Mouse (Mus musculus) lung, postnatal 0 days (tissue): ENCODE results near the gene Cgrrf1. TPM values are rescaled to one million over a fixed set of nuclear protein-coding genes. Genes with fewer than 3 reads are reported as not detected.

Experiments used
- ATAC-seq: fragments of 200-750 bp; cut with Nextera tagmentation; 2 replicates; pipeline ENCODE4 v1.8.0; 2017; ENCODE audit warnings: moderate library complexity
- DNase-seq: peaks from one replicate; pipeline ENCODE4 v3.0.0-alpha.2; 2016; ENCODE audit warnings: low spot score
- H3K27ac ChIP-seq: fragments of 300-500 bp; sonication (generic); 2 replicates; pipeline ENCODE4 v1.5.1; 2014; ENCODE audit warnings: antibody characterized with exemption, mild to moderate bottlenecking, low read length, mixed read lengths
- H3K27me3 ChIP-seq: fragments of 300-500 bp; sonication (generic); replicated peaks from 2 replicates; pipeline ENCODE4 v1.6.1; 2014; ENCODE audit warnings: low read length, mixed read lengths; ENCODE audit not compliant: insufficient read depth
- H3K36me3 ChIP-seq: fragments of 300-500 bp; sonication (generic); 2 replicates; pipeline ENCODE4 v1.6.1; 2014; ENCODE audit warnings: low read length, mixed read lengths; ENCODE audit not compliant: insufficient read depth
- H3K4me1 ChIP-seq: fragments of 300-500 bp; sonication (generic); 2 replicates; pipeline ENCODE4 v1.6.1; 2014; ENCODE audit warnings: antibody characterized with exemption, low read depth, low read length, mixed read lengths; ENCODE audit not compliant: insufficient read depth
- H3K4me2 ChIP-seq: fragments of 300-500 bp; sonication (generic); replicated peaks from 2 replicates; pipeline ENCODE4 v1.6.1; 2014; ENCODE audit warnings: low read depth, mild to moderate bottlenecking, low read length, moderate library complexity, mixed read lengths
- H3K4me3 ChIP-seq: fragments of 300-500 bp; sonication (generic); 2 replicates; pipeline ENCODE4 v1.5.1; 2014; ENCODE audit warnings: low read depth, low read length
- H3K9ac ChIP-seq: fragments of 300-500 bp; sonication (generic); replicated peaks from 2 replicates; pipeline ENCODE4 v1.6.1; 2014; ENCODE audit warnings: low read depth, mild to moderate bottlenecking
- H3K9me3 ChIP-seq: fragments of 300-500 bp; sonication (generic); 2 replicates; pipeline ENCODE4 v1.6.1; 2016; ENCODE audit warnings: low read length, mixed read lengths
- CTCF ChIP-seq: IDR thresholded peaks from 2 replicates; pipeline ENCODE4 v1.5.1; 2016; ENCODE audit warnings: antibody characterized with exemption, mild to moderate bottlenecking
- EP300 ChIP-seq: IDR thresholded peaks from 2 replicates; pipeline ENCODE4 v1.6.1; 2016; ENCODE audit warnings: antibody characterized with exemption, mild to moderate bottlenecking, control low read depth
- WGBS: fragments of 180-500 bp; shearing (Covaris S2); extraction: QIAGEN DNeasy Blood & Tissue Kit; methylation state at CpG from one replicate; pipeline ENCODE4 v1.1.7; 2014; 5-methylcytosine and 5-hydroxymethylcytosine counted together
- polyA plus RNA-seq: library from polyadenylated mRNA; unstranded; fragments of >200 nt; fragmentation: Nextera tagmentation; extraction: Ambion mirVana; gene quantifications from 2 replicates; pipeline ENCODE4 v1.2.1, GENCODE M21; 2015

Cgrrf1 gene
- polyA plus RNA-seq, 1 experiment from 2014 or later = 54.8 TPM

DNA sequence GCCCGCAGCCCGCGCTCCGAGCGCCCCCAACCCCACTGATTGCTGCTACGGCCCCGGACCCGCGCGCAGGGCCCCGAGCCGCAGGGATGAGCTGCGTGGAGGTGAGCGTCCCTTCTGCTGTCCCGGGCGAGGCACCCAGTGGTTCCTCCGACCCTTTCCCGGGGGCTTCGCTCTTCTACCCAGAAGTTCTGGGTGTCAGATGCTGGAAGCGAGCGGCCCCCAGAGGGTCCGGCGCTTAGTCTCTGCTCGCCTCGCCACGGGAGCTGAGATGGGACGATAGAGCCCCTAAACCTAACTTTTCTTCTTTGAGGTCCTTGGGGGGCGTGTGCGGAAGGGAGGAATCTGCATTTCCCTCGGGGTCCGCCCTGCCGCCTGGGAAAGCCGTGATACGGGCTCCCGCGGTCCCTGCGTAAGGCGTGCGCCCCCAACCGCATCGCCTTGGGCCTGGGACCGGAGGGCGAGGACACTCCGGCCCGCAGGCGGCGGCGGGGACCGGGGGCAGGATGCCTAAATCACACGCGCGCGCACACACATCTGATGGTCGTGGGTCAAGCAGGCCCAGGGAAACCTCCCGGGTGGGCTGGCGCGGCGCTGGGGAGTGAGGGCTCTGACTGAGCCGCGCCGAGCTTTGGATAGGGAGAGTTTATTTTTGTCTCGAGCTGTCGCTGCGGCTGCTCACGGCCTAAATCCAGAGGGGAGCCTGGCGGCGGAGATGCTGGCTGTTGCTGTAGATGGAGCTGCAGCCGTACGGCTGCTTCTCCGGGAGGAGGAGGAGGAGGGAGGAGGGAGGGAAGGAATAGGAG is 51.3 kb downstream of the Cgrrf1 start:
- WGBS = under 1% methylated on average over 65 of the region's 70 CpGs

DNA sequence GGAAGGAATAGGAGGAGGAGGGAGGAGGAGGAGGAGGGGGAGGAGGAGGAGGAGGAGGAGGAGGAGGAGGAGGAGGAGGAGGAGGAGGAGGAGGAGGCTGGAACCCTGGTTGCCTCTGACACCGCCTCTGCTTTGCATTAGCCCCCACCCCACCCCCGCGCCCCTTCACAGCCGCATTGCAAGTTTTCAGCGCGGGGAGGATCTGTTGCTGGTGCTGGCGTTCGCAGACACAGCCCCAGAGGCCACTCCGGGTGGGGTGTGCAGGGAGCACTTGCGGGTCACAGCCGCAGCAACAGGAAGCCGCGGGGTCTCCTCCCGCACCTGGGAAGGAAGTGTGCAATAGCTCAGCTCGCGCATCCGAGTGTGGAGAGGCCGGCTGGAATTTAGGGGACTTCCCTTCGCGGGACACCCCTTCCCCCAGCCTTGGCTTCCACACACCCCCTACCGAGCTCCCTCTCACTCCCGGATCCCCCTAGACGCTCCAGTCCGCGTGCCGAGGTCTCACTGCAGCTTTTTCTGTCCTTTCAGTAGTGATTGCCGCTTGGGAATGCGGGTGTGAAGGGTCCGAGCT is 52.0 kb downstream of the Cgrrf1 start:
- peak overlapping the region; percentile 79 for H3K27ac ChIP-seq
- WGBS = 1% methylated on average over 20 of the region's 29 CpGs
- H3K9ac ChIP-seq = peak overlapping the region; percentile 48
- H3K9me3 ChIP-seq = no peaks in the 10 kb centered on the region
- H3K36me3 ChIP-seq = no peaks in the 10 kb centered on the region
- 0 out of 2 replicates have a peak, but pooled peaks cover 6% of the 10 kb centered on the region for H3K4me1 ChIP-seq
- TF ChIP-seq CTCF = no peak
- no peak for TF ChIP-seq EP300
- H3K4me2 ChIP-seq = peak overlapping the region; percentile 97
- DNase-seq = peak; percentile 55
- no peak for ATAC-seq
- H3K4me3 ChIP-seq = peak overlapping the region; percentile 67
- H3K27me3 ChIP-seq = no peaks in the 10 kb centered on the region

More for the DNA sequence above, 51.3 kb downstream of the Cgrrf1 start:
- DNase-seq (peak; percentile 73), ATAC-seq (peak; percentile 7)
- H3K9me3 ChIP-seq = no peaks in the 10 kb centered on the region
- peak overlapping the region; percentile 67 for H3K4me3 ChIP-seq
- peak overlapping the region; percentile 97 for H3K4me2 ChIP-seq
- no peaks in the 10 kb centered on the region for H3K36me3 ChIP-seq
- TF ChIP-seq CTCF = peak; percentile 33
- TF ChIP-seq EP300 = no peak
- 0 out of 2 replicates have a peak, but pooled peaks cover 6% of the 10 kb centered on the region for H3K4me1 ChIP-seq
- H3K27me3 ChIP-seq = no peaks in the 10 kb centered on the region
- H3K27ac ChIP-seq = peak overlapping the region; percentile 84
- H3K9ac ChIP-seq = peak overlapping the region; percentile 72

DNA sequence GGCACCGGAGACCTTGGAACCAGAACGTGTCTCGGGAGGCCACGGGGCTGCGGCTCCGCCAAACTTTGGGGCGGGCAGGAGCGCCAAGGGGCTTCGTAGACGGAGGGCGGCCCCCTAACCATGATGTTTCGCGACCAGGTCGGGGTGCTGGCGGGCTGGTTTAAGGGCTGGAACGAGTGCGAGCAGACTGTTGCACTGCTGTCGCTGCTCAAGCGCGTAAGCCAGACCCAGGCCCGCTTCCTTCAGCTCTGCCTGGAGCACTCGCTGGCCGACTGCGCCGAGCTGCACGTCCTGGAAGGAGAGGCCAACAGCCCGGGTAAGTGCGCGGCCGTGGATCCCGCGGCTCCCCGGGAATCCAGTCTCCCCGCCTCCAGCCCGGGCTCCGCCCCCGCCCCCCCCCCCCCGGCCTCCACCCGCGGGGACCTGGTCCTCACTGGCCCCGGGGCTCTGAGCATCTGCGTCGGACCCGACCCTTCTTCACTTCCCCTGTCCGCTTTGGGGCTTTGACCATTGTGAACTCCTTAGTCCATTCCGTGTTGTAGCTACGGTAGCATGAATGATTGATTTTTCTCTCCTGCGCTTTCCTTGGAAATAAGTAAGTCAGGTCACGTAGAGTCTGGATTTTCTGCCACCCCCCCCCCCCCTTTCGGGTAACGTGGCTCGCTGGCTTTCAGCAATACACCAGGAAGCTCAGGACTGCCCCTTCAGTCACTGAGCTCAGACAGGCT is 52.9 kb downstream of the Cgrrf1 start:
- Histone ChIP-seq H3K27ac (peak overlapping the region; percentile 79), H3K9ac (peak overlapping the region; percentile 48), H3K4me2 (peak overlapping the region; percentile 97), H3K4me3 (peak overlapping the region; percentile 67), H3K27me3 (no peaks in the 10 kb centered on the region), H3K36me3 (no peaks in the 10 kb centered on the region), H3K4me1 (0 out of 2 replicates have a peak, but pooled peaks cover 6% of the 10 kb centered on the region), H3K9me3 (no peaks in the 10 kb centered on the region)
- under 1% methylated on average over 50 of the region's 52 CpGs for WGBS
- DNase-seq = peak; percentile 69
- TF ChIP-seq EP300 = no peak
- TF ChIP-seq CTCF = 0 out of 2 replicates have a peak, but pooled peaks have one; percentile 17
- ATAC-seq = peak; percentile 16

DNA sequence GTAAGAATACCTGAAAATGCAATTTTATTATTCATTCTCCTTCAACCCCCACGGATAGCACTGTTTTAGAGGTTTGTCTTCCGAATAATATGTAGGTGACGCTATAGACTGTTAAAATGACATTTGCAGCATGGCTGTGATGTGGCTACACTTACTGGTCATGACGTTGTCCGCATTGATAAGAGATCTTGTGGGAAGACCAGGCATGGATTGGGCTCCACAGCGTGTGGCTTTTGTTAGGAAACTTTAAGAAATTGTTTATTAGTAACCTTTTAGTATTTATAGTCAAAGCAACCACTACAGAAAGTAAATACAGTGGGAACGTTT is 53.5 kb downstream of the Cgrrf1 start:
- ATAC-seq (no peak), DNase-seq (peak; percentile 65)
- Histone ChIP-seq H3K36me3 (no peaks in the 10 kb centered on the region), H3K9ac (no peak overlapping the region), H3K27ac (peak overlapping the region; percentile 79), H3K4me2 (peak overlapping the region; percentile 97), H3K27me3 (no peaks in the 10 kb centered on the region), H3K9me3 (no peaks in the 10 kb centered on the region), H3K4me3 (peak overlapping the region; percentile 67), H3K4me1 (0 out of 2 replicates have a peak, but pooled peaks cover 6% of the 10 kb centered on the region)
- TF ChIP-seq CTCF = 0 out of 2 replicates have a peak, but pooled peaks have one; percentile 22
- TF ChIP-seq EP300 = no peak
- WGBS = 3% methylated on average over 7 of the region's 7 CpGs

DNA sequence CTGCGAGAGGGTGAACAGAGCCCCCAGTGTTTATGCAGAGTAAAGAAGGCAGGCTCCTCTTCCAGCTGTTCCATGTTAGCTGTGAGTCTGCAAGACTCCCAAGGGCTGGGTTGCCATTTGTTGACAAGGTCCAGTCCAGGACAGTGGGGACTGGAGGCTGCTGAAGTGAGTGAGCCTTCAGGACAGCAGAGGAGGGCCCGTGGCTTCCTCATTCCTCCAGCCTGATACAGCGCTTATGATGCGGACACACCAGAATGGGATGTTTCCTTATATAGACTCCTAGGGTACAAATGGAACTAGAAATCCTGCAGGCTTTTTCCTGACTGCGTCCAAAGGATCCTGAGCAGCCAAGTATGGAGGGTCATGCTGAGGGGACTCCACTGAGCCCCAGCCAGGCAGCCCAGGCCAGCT is 54.0 kb downstream of the Cgrrf1 start:
- ATAC-seq = peak; percentile 36
- H3K9ac ChIP-seq = no peak overlapping the region
- 26% methylated on average over 5 of the region's 5 CpGs for whole genome bisulfite sequencing

DNA sequence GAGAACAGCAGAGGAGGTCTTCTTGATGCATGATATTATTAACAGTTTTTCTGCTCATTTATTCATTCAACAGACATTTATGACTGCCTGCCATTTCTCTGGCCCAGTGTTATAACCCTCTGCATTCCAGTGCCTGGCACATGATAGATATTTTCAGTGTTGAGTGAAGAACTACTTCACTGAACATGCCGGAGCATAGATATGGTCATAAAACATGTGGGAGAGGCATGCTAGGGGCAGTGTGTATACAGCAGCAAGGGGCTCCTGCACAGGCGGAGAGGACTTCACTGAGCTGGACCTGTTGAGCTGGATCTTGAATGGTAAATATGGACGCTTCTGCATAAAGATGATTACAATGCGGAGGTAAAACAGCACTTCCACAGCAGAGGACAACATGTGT is 57.2 kb downstream of the Cgrrf1 start:
- H3K27ac ChIP-seq = no peak overlapping the region
- H3K4me2 ChIP-seq = no peak overlapping the region

More for the DNA sequence above, 54.0 kb downstream of the Cgrrf1 start:
- H3K27me3 ChIP-seq = no peaks in the 10 kb centered on the region
- peak overlapping the region; percentile 97 for H3K4me2 ChIP-seq
- TF ChIP-seq CTCF (no peak), EP300 (no peak)
- peak overlapping the region; percentile 79 for H3K27ac ChIP-seq
- H3K4me1 ChIP-seq = 0 out of 2 replicates have a peak, but pooled peaks cover 6% of the 10 kb centered on the region
- H3K9me3 ChIP-seq = no peaks in the 10 kb centered on the region
- H3K36me3 ChIP-seq = no peaks in the 10 kb centered on the region
- peak overlapping the region; percentile 67 for H3K4me3 ChIP-seq
- peak; percentile 80 for DNase-seq

More for the DNA sequence above, 57.2 kb downstream of the Cgrrf1 start:
- TF ChIP-seq CTCF = no peak
- TF ChIP-seq EP300 = no peak
- Histone ChIP-seq H3K4me1 (0 out of 2 replicates have a peak, but pooled peaks cover 6% of the 10 kb centered on the region), H3K9ac (no peak overlapping the region), H3K36me3 (no peaks in the 10 kb centered on the region), H3K9me3 (no peaks in the 10 kb centered on the region), H3K4me3 (no peak overlapping the region), H3K27me3 (no peaks in the 10 kb centered on the region)
- whole genome bisulfite sequencing = 80% methylated on average over 4 of the region's 4 CpGs
- ATAC-seq (no peak), DNase-seq (no peak)
